Mouse (Mus musculus): Measurements from ENCODE around the gene Mmd2.

DNA sequence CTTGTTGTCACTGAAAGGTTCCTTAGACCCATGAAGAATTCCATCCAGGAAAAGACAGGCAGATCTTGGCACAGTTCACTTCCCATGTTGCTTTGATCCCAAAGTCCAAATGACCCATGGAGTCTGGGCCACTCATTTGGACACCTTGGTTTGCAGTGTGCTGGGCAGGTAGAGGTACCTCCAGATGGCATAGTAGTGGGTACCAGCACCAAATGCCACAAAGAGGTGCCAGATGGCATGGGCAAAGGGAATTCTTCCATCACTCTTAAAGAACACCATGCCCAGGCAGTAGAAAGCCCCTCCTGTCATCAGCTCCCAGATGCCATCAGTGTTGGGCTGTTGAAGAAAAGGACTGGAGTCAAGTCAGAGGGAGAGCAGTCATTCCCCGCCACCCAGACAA lies 44.0 kb downstream of the Mmd2 start:
- TF ChIP-seq POLR2A (IDR thresholded peaks at IDR 0.05; ENCODE audit: insufficient read depth, low read length) (no peak), CTCF (IDR thresholded peaks at IDR 0.05; ENCODE audit: low read depth, low read length) (no peak)
